20 mouse cellular contexts compared by ENCODE assay signal in the genomic region with DNA sequence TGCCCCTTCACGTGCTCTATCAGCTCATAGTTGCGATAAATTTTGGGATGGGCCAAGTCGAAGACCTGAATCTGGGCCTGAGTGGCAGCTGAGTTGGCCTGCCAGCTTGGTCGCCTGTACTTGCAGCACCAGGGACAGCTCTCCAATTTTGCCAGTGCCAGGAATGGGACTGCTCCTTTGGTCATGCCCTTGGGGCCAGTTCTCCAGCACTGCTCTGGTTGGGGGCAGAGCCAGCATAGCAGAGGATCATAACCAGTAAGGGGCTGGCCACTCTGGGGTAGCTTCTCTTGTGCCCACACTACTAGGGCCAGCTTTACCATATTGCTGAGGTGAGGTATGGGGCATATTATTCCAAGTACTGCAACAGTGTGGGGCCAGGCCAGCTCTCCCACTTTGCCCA.
DNase-seq lines count a peak whose midpoint lies in the region; ATAC-seq and TF ChIP-seq lines count a peak whose summit lies in the region.
"Had no signal": no experiment of that assay in that cellular context is flagged by ENCODE, and none has a peak within 500 bp of the region (broad histone marks: within the 10 kb centered on the region; RNA-seq: fewer than 3 reads in every experiment).

No protein-coding gene starts in this region.

- 52% methylated on average over 4 of the region's 4 CpGs for WGBS in heart, embryonic 15.5 days
- 72% methylated on average over 4 of the region's 4 CpGs for WGBS in heart, embryonic 12.5 days
- WGBS in lung, embryonic 14.5 days, result 63% methylated on average over 4 of the region's 4 CpGs
- 70% methylated on average over 4 of the region's 4 CpGs for WGBS in limb, embryonic 12.5 days
- 70% methylated on average over 4 of the region's 4 CpGs for WGBS in liver, embryonic 11.5 days

- DNase-seq in lung, embryonic 14.5 days, result peak; percentile 3
- no peak for DNase-seq in lung, adult 18-20 months
- peak; percentile 16 for DNase-seq in ZHBTc4 (ENCODE audit: low read depth, low spot score)
- DNase-seq in spleen, postnatal 10 days (ENCODE audit: low spot score in 2 of 2), result no peak
- no peak for DNase-seq in liver, embryonic 11.5 days (ENCODE audit: low spot score)
- DNase-seq: adrenal gland, postnatal 36 days; cerebellum, adult 9-11 months; thymus, postnatal 25 days had no signal

- no peak for TF ChIP-seq CTCF in lung, embryonic 14.5 days (IDR thresholded peaks at IDR 0.05; ENCODE audit: low read depth)

- no peaks in the 10 kb centered on the region for H3K4me1 ChIP-seq in heart, embryonic 15.5 days (replicated peaks)
- no peaks in the 10 kb centered on the region for H3K4me1 ChIP-seq in heart, embryonic 12.5 days (replicated peaks)
- no peaks in the 10 kb centered on the region for H3K4me1 ChIP-seq in lung, embryonic 14.5 days (ENCODE audit: insufficient read depth)
- H3K4me1 ChIP-seq in limb, embryonic 12.5 days (replicated peaks), result no peaks in the 10 kb centered on the region
- no peaks in the 10 kb centered on the region for H3K4me1 ChIP-seq in liver, embryonic 11.5 days (replicated peaks; ENCODE audit: control insufficient read depth, insufficient read depth, low read length)
- H3K4me1 ChIP-seq: embryonic facial prominence, embryonic 15.5 days; forebrain, embryonic 12.5 days; kidney, embryonic 15.5 days; liver, embryonic 12.5 days; neural tube, embryonic 15.5 days; stomach, embryonic 15.5 days had no signal

- ATAC-seq in heart, embryonic 15.5 days (replicated peaks; ENCODE audit: insufficient number of reproducible peaks, insufficient read depth, low FRiP score, low read depth), result 0 out of 2 replicates have a peak, but pooled peaks have one; percentile 35
- no peak for ATAC-seq in heart, embryonic 12.5 days (ENCODE audit: insufficient number of reproducible peaks, low FRiP score)
- ATAC-seq in lung, embryonic 14.5 days (ENCODE audit: insufficient read depth), result no peak
- ATAC-seq in limb, embryonic 12.5 days (ENCODE audit: insufficient number of reproducible peaks, insufficient read depth, low FRiP score, low TSS enrichment, low read depth), result peak; percentile 52; the same call in 1 of the 2 replicates
- no peak for ATAC-seq in liver, embryonic 11.5 days (replicated peaks; ENCODE audit: low FRiP score)
- ATAC-seq: liver, embryonic 12.5 days; lung, postnatal 0 days had no signal

- H3K9me3 ChIP-seq in heart, embryonic 15.5 days (replicated peaks), result no peaks in the 10 kb centered on the region
- H3K9me3 ChIP-seq in heart, embryonic 12.5 days (replicated peaks), result no peaks in the 10 kb centered on the region
- H3K9me3 ChIP-seq in lung, embryonic 14.5 days (ENCODE audit: low read depth, low read length), result no peaks in the 10 kb centered on the region
- H3K9me3 ChIP-seq in limb, embryonic 12.5 days, result no peaks in the 10 kb centered on the region
- H3K9me3 ChIP-seq in liver, embryonic 11.5 days (ENCODE audit: control insufficient read depth, low read length), result no peaks in the 10 kb centered on the region
- H3K9me3 ChIP-seq: embryonic facial prominence, embryonic 15.5 days; forebrain, embryonic 12.5 days; kidney, embryonic 15.5 days; liver, embryonic 12.5 days; neural tube, embryonic 15.5 days; stomach, embryonic 15.5 days had no signal

- H3K27me3 ChIP-seq in heart, embryonic 15.5 days, result no peaks in the 10 kb centered on the region
- H3K27me3 ChIP-seq in heart, embryonic 12.5 days (replicated peaks), result no peaks in the 10 kb centered on the region
- no peaks in the 10 kb centered on the region for H3K27me3 ChIP-seq in lung, embryonic 14.5 days (ENCODE audit: insufficient read depth, low read length)
- H3K27me3 ChIP-seq in limb, embryonic 12.5 days, result no peaks in the 10 kb centered on the region
- H3K27me3 ChIP-seq in liver, embryonic 11.5 days (replicated peaks; ENCODE audit: control insufficient read depth, insufficient read depth, low read length), result no peaks in the 10 kb centered on the region
- H3K27me3 ChIP-seq: embryonic facial prominence, embryonic 15.5 days; forebrain, embryonic 12.5 days; kidney, embryonic 15.5 days; liver, embryonic 12.5 days; neural tube, embryonic 15.5 days; stomach, embryonic 15.5 days had no signal

- H3K9ac ChIP-seq in heart, embryonic 15.5 days, result no peak overlapping the region
- no peak overlapping the region for H3K9ac ChIP-seq in heart, embryonic 12.5 days
- no peak overlapping the region for H3K9ac ChIP-seq in lung, embryonic 14.5 days
- no peak overlapping the region for H3K9ac ChIP-seq in limb, embryonic 12.5 days (replicated peaks)
- no peak overlapping the region for H3K9ac ChIP-seq in liver, embryonic 11.5 days (ENCODE audit: low read depth, low read length)
- H3K9ac ChIP-seq: embryonic facial prominence, embryonic 15.5 days; forebrain, embryonic 12.5 days; kidney, embryonic 15.5 days; liver, embryonic 12.5 days; neural tube, embryonic 15.5 days; stomach, embryonic 15.5 days had no signal

- no peaks in the 10 kb centered on the region for H3K36me3 ChIP-seq in heart, embryonic 15.5 days
- H3K36me3 ChIP-seq in heart, embryonic 12.5 days, result no peaks in the 10 kb centered on the region
- H3K36me3 ChIP-seq in lung, embryonic 14.5 days (ENCODE audit: insufficient read depth), result no peaks in the 10 kb centered on the region
- no peaks in the 10 kb centered on the region for H3K36me3 ChIP-seq in limb, embryonic 12.5 days
- no peaks in the 10 kb centered on the region for H3K36me3 ChIP-seq in liver, embryonic 11.5 days (ENCODE audit: control insufficient read depth, insufficient read depth, low read length)
- H3K36me3 ChIP-seq: embryonic facial prominence, embryonic 15.5 days; forebrain, embryonic 12.5 days; G1E; kidney, embryonic 15.5 days; liver, embryonic 12.5 days; neural tube, embryonic 15.5 days; stomach, embryonic 15.5 days had no signal

- H3K27ac ChIP-seq in heart, embryonic 15.5 days, result no peak overlapping the region
- H3K27ac ChIP-seq in heart, embryonic 12.5 days (ENCODE audit: poor library complexity, severe bottlenecking), result no peak overlapping the region
- no peak overlapping the region for H3K27ac ChIP-seq in lung, embryonic 14.5 days (ENCODE audit: low read depth)
- H3K27ac ChIP-seq in limb, embryonic 12.5 days, result no peak overlapping the region
- no peak overlapping the region for H3K27ac ChIP-seq in liver, embryonic 11.5 days (ENCODE audit: low read depth, low read length)
- H3K27ac ChIP-seq: embryonic facial prominence, embryonic 15.5 days; forebrain, embryonic 12.5 days; kidney, embryonic 15.5 days; left cerebral cortex, adult 2 months; liver, embryonic 12.5 days; neural tube, embryonic 15.5 days; stomach, embryonic 15.5 days had no signal

- no peak overlapping the region for H3K4me3 ChIP-seq in heart, embryonic 15.5 days
- no peak overlapping the region for H3K4me3 ChIP-seq in heart, embryonic 12.5 days
- no peak overlapping the region for H3K4me3 ChIP-seq in lung, embryonic 14.5 days (ENCODE audit: low read depth, low read length)
- no peak overlapping the region for H3K4me3 ChIP-seq in limb, embryonic 12.5 days (replicated peaks)
- H3K4me3 ChIP-seq in liver, embryonic 11.5 days (ENCODE audit: low read depth, low read length), result no peak overlapping the region
- H3K4me3 ChIP-seq: embryonic facial prominence, embryonic 15.5 days; forebrain, embryonic 12.5 days; kidney, embryonic 15.5 days; left cerebral cortex, adult 2 months; liver, embryonic 12.5 days; neural tube, embryonic 15.5 days; stomach, embryonic 15.5 days had no signal

- no peak overlapping the region for H3K4me2 ChIP-seq in heart, embryonic 15.5 days
- H3K4me2 ChIP-seq in heart, embryonic 12.5 days, result no peak overlapping the region
- H3K4me2 ChIP-seq in lung, embryonic 14.5 days, result no peak overlapping the region
- no peak overlapping the region for H3K4me2 ChIP-seq in limb, embryonic 12.5 days
- no peak overlapping the region for H3K4me2 ChIP-seq in liver, embryonic 11.5 days
- H3K4me2 ChIP-seq: embryonic facial prominence, embryonic 15.5 days; forebrain, embryonic 12.5 days; kidney, embryonic 15.5 days; liver, embryonic 12.5 days; neural tube, embryonic 15.5 days; stomach, embryonic 15.5 days had no signal

Comparison
In these comparisons a context has a peak if more than half of its experiments do, and no peak if none do; other contexts are left out.
1. ATAC-seq: peak in heart, embryonic 15.5 days (single experiment) and limb, embryonic 12.5 days (single experiment); none in heart, embryonic 12.5 days (single experiment), lung, embryonic 14.5 days (single experiment) and liver, embryonic 11.5 days (single experiment).
2. DNase-seq: peak in lung, embryonic 14.5 days (single experiment) and ZHBTc4 (single experiment); none in lung, adult 18-20 months (0 of 2), spleen, postnatal 10 days (0 of 2) and liver, embryonic 11.5 days (single experiment).